Mouse (Mus musculus) lung, adult 2 months (tissue): ENCODE measurements around the gene Ly6g6e.

ENCODE experiments used
- CTCF ChIP-seq: fragments of 200-500 bp; IDR thresholded peaks from 2 replicates; pipeline ENCODE4 v1.5.1; 2011; ENCODE audit warnings: mild to moderate bottlenecking, low read length, control low read depth; ENCODE audit not compliant: insufficient read depth
- POLR2A ChIP-seq: fragments of 200-500 bp; IDR thresholded peaks from 2 replicates; pipeline ENCODE4 v1.6.1; 2011; ENCODE audit warnings: low read depth, mild to moderate bottlenecking, control low read depth, low read length, borderline replicate concordance; ENCODE audit errors: extremely low read depth

- TF ChIP-seq CTCF: no peak
- no peak for TF ChIP-seq POLR2A
These were observed 29.0 kb upstream of the Ly6g6e start for GRCm38 (mm10) chr17:35047688-35048087.
